Mouse (Mus musculus) central nervous system, embryonic 11.5 days (tissue): ENCODE data around the gene Crebl2. TPM values are rescaled to one million over a fixed set of nuclear protein-coding genes. Genes with fewer than 3 reads are reported as not detected.

ENCODE experiments used
- polyA plus RNA-seq: library from polyadenylated mRNA; depleted of rRNA; stranded (reverse); fragments of >200 nt; gene quantifications from 2 replicates; pipeline ENCODE4 v1.2.3, GENCODE M21; 2012; rRNA removed

Gene Crebl2
- 4.7 TPM in 2 replicates for polyA plus RNA-seq

DNA sequence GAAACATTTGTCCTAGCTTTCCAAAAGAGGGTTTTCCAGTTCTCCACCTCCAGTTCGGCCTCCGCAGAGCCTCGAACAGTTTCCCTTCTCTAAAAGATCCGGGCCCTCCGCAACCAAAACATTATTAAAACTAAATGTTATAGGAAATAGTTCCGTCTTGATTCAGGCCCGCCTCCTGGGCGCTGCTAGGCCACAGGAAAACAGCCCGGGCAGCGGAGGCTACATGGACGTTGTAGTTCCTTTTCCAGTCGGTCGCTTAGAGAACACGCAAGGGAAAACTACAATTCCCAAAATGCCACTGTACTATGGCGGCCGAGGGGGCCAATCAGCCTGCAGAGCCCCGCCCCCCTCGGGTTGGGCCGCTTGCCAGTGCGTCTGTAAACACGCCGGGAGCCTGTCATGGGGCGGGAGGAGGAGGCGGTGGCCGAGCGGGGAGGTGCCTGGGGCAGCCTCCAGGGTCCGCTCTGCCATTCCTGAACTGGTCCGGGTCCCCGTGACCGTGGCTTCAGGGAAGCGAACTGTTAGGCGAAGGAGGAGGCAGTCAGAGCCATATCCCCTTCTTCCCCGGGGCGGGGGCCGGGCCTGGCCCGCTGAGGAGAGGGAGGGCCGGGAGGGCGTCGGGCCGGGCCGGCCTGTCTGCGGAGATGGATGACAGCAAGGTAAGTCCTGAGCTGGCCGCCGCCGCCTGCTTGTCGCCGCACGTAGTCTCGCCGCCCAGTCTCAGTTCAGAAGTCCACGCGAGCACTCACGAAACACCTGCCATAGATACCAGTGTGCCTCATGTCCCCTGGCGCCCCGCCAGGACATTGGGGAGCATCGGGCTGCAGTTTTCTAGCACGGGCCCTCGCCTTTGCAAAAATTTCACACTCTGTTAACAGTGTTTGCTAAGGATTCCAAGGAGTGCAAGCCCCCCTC lies at the start of gene Crebl2:
Crebl2 (plus strand) TSS at position 369 of the 915 bp plus-strand sequence.

DNA sequence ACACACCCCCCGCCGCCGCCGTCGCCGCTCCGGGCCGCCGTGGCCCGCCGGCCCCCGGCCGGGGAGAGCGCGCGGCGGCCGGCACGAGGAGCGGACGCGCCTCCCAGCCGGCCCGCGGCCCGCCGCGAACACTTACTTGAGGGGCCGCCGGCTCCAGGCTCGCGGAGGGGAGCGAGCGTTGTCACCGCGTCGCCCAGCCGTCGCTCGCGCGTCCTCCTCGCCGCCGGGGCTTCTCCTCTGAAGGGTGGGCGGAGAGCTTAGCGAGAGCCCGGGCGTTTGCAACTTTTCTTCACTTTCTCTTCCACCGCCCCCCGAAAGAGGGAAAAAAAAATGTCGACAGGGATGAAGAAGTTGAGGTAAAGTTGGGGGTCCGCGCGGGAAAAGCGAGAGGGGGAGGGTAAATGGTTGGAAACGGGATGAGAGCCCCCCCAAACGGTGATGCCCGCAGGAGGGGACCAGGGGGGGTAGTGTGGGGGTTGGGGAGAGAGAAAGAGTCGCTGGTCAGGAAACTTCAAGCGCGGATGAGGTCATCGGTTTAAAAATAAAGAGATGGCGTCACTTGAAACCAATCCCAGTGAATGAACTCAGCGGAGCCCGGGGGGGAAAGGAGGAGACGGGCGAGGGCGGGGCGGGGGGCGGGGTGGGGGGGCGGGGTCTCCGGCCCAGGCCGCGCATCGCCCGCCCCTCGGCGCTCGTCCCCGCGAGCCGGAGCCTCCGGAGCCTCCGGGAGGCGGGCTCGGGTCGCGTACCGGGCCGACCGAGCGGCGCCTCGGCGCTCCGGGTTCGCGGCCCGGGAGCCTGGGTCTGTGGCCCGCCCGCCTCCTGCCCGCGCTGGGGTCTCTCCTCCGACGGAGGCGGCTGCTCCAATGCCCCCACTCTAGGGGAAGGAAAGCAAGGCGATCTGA lies 37.6 kb upstream of the Crebl2 start, which contains the start of gene Dusp16:
Dusp16 (minus strand) TSS at position 485 of the 905 bp plus-strand sequence.

DNA sequence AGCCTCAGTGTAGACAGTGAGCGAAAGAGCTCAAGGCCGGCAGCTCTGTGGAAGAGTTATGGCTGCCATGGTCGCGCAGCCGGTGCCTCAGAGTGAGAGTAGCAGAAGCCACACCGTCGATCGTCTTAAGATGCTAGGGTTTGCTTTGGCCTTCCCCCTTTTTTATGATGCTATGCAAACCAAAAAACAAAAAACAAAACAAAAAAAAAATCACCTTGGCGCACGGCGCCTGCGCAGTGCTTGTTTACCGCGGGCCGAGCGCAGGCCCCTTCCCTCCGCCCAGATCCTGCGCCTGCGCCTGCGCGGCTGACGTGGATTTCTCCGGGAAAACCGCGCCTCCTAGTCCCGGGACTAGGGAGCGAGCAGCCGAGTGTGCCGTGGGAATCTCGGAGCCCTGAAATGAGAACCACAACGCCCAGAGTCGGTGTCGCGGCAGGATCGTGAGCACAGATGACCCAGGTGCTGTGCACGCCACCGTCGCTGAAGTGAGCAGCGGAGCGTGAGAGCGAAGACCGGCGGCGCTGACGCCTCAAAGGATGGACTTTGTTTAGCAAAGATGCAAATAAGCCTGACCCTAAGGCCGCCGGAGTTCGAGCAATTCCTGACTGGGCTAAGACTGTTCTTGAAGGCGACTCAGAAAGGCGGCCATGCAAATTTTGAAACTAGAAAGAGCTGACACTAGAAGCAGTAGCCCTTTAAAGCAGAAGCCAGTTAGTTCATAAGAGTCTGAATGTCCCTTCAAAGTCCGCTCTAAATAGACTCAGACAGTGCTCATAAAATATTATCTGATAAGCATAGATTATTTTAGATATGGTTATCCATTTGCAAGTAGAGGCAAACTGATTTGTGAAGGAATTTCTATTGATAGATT lies 68.4 kb downstream of the Crebl2 start, which contains the start of gene Gpr19:
Gpr19 (minus strand) TSS at position 484 of the 871 bp plus-strand sequence.

Other genes starting within 250 kb of the Crebl2 start
- 0.55 and 1.0 TPM in 2 replicates for gene Mansc1, start 197.7 kb upstream of the Crebl2 start, polyA plus RNA-seq
- gene Borcs5, start 190.6 kb upstream of the Crebl2 start, polyA plus RNA-seq, result 10.6 and 12.6 TPM in 2 replicates
- 15.9 and 18.9 TPM in 2 replicates for gene Dusp16, start 37.5 kb upstream of the Crebl2 start, polyA plus RNA-seq
- gene Gpr19, start 68.4 kb downstream of the Crebl2 start, polyA plus RNA-seq, result 21.5 and 24.8 TPM in 2 replicates
- 33.8 and 41.9 TPM in 2 replicates for gene Cdkn1b, start 90.2 kb downstream of the Crebl2 start, polyA plus RNA-seq
- 1.7 and 2.8 TPM in 2 replicates for gene Apold1, start 151.6 kb downstream of the Crebl2 start, polyA plus RNA-seq
- gene Ddx47, start 181.5 kb downstream of the Crebl2 start, polyA plus RNA-seq, result 102 and 152 TPM in 2 replicates
- gene Gprc5a, start 235.5 kb downstream of the Crebl2 start, polyA plus RNA-seq, result 0.72 and 1.4 TPM in 2 replicates